13 mouse cellular contexts compared by ENCODE assay signal in genomic region chr13:60029591-60029990, GRCm38 (mm10).
DNase-seq lines count a peak whose midpoint lies in the region; ATAC-seq and TF ChIP-seq lines count a peak whose summit lies in the region.
"Had no signal": no experiment of that assay in that cellular context is flagged by ENCODE, and none has a peak within 500 bp of the region (broad histone marks: within the 10 kb centered on the region; RNA-seq: fewer than 3 reads in every experiment).

No protein-coding gene starts in this region.

- ATAC-seq in lung, embryonic 14.5 days (ENCODE audit: insufficient read depth): no peak; the same call in 1 of the 2 replicates
- ATAC-seq: liver, embryonic 12.5 days had no signal

- no peak overlapping the region for H3K4me2 ChIP-seq in lung, embryonic 14.5 days
- H3K4me2 ChIP-seq: liver, embryonic 12.5 days had no signal

- peak overlapping the region; percentile 53 for H3K27ac ChIP-seq in gastrocnemius, adult 2 months
- H3K27ac ChIP-seq in lung, embryonic 14.5 days (ENCODE audit: low read depth): no peak overlapping the region
- H3K27ac ChIP-seq in brown adipose tissue, adult 24 weeks (replicated peaks; ENCODE audit: low read depth, low read length): peak overlapping the region; percentile 94
- H3K27ac ChIP-seq: liver, embryonic 12.5 days had no signal

- H3K36me3 ChIP-seq in lung, embryonic 14.5 days (ENCODE audit: insufficient read depth): no peaks in the 10 kb centered on the region
- H3K36me3 ChIP-seq: liver, embryonic 12.5 days had no signal

- H3K9ac ChIP-seq in lung, embryonic 14.5 days: no peak overlapping the region
- H3K9ac ChIP-seq: liver, embryonic 12.5 days had no signal

- 58% methylated on average over 9 of the region's 9 CpGs for WGBS in lung, embryonic 14.5 days
- WGBS in lung, adult 2 months: 59% methylated on average over 9 of the region's 9 CpGs

- no peak overlapping the region; the same call in 1 of the 2 replicates for H3K4me3 ChIP-seq in gastrocnemius, adult 2 months
- H3K4me3 ChIP-seq in lung, embryonic 14.5 days (ENCODE audit: low read depth, low read length): no peak overlapping the region
- H3K4me3 ChIP-seq in lung, adult 2 months (replicated peaks; ENCODE audit: extremely low read depth, low read depth, low read length): no peak overlapping the region
- H3K4me3 ChIP-seq in brown adipose tissue, adult 24 weeks (ENCODE audit: insufficient read depth, low read depth, low read length): peak overlapping the region; percentile 57
- H3K4me3 ChIP-seq: erythroblast, embryonic 14.5 days; liver, embryonic 12.5 days; myocyte had no signal

- TF ChIP-seq POLR2A in lung, adult 2 months (IDR thresholded peaks at IDR 0.05; ENCODE audit: borderline replicate concordance, extremely low read depth, low read depth, low read length): no peak

- H3K27me3 ChIP-seq in lung, embryonic 14.5 days (ENCODE audit: insufficient read depth, low read length): no peaks in the 10 kb centered on the region
- H3K27me3 ChIP-seq: liver, embryonic 12.5 days had no signal

- no peaks in the 10 kb centered on the region for H3K9me3 ChIP-seq in lung, embryonic 14.5 days (ENCODE audit: low read depth, low read length)
- H3K9me3 ChIP-seq: liver, embryonic 12.5 days had no signal

- no peak for TF ChIP-seq CTCF in gastrocnemius, adult 2 months (IDR thresholded peaks at IDR 0.05)
- no peak for TF ChIP-seq CTCF in lung, embryonic 14.5 days (IDR thresholded peaks at IDR 0.05; ENCODE audit: low read depth)
- TF ChIP-seq CTCF in lung, adult 2 months (IDR thresholded peaks at IDR 0.05; ENCODE audit: insufficient read depth, low read length): no peak

- DNase-seq in gastrocnemius, adult 2 months: peak; percentile 45
- no peak for DNase-seq in gastrocnemius, postnatal 10 days
- peak; percentile 56 for DNase-seq in lung, embryonic 14.5 days
- DNase-seq in lung, adult 2 months: no peak
- DNase-seq in brain, adult 2 months (ENCODE audit: low read depth, low spot score): peak; percentile 28
- DNase-seq in T-cell, adult 2 months (ENCODE audit: low spot score): no peak
- DNase-seq: adrenal gland, postnatal 36 days; cerebellum, adult 11-12 months; thymus, adult 18-20 months had no signal

- H3K4me1 ChIP-seq in lung, embryonic 14.5 days (ENCODE audit: insufficient read depth): no peaks in the 10 kb centered on the region
- H3K4me1 ChIP-seq in lung, adult 2 months (ENCODE audit: control insufficient read depth, insufficient read depth, low read length): no peaks in the 10 kb centered on the region
- peaks cover 8% of the 10 kb centered on the region; the same call in 1 of the 2 replicates for H3K4me1 ChIP-seq in brown adipose tissue, adult 24 weeks (ENCODE audit: control insufficient read depth, insufficient read depth, insufficient read length, low read length)
- H3K4me1 ChIP-seq: liver, embryonic 12.5 days had no signal

- intact Hi-C loops in gastrocnemius, adult 2 months (cut with DNase I): no loop called here

Comparison
In these comparisons a context has a peak if more than half of its experiments do, and no peak if none do; other contexts are left out.
1. DNase-seq: peak in gastrocnemius, adult 2 months (single experiment), lung, embryonic 14.5 days (single experiment) and brain, adult 2 months (single experiment); none in gastrocnemius, postnatal 10 days (single experiment), lung, adult 2 months (single experiment) and T-cell, adult 2 months (single experiment).